Mouse (Mus musculus) adrenal gland, adult 18-20 months (tissue): Measurements from ENCODE around the gene Gm26620. TPM values are rescaled to one million over a fixed set of nuclear protein-coding genes. Genes with fewer than 3 reads are reported as not detected.

Experiments used
- DNase-seq, 2 experiments: peaks; one replicate each; pipeline ENCODE4 v3.0.0; 2021 to 2022; ENCODE audit warnings: low spot score in 2 of 2
- long read RNA-seq, 2 experiments: library from polyadenylated mRNA; stranded (forward); transcript quantifications; one replicate each; pipeline ENCODE4 v2.0.0; 2021
- total RNA-seq, 2 experiments: library from RNA; stranded (reverse); gene quantifications; 1 replicate in 1 of 2; 2 replicates in 1 of 2; pipeline ENCODE4 v1.2.3; 2021

The Gm26620 gene
- total RNA-seq = under 1 TPM; 0.51 to 0.53 TPM
- long read RNA-seq, experiment 1 = 0 reads
- long read RNA-seq, experiment 2, partial matches to known transcripts = 0 of 1 reads
- long read RNA-seq, experiment 2, other reads (novel, unspliced or antisense) = 0 of 1 reads

- DNase-seq = peak; percentile 77 to 78
Observed at GRCm38 (mm10) chr1:170884978-170885561, at the start of gene Gm26620, which contains the start of gene Dusp12. Gene Gm26620, plus strand, starts transcription at chr1:170885065. Gene Dusp12, minus strand, starts transcription at chr1:170885540.

GRCm38 (mm10) chr1:170839685-170840084 is 45.2 kb upstream of the Gm26620 start:
- no peak for DNase-seq

GRCm38 (mm10) chr1:170844380-170844779 is 40.5 kb upstream of the Gm26620 start:
- no peak for DNase-seq

- no peak for DNase-seq
Observed at GRCm38 (mm10) chr1:170845448-170846307, 39.2 kb upstream of the Gm26620 start.

GRCm38 (mm10) chr1:170850007-170850406 is 34.9 kb upstream of the Gm26620 start:
- no peak for DNase-seq

DNA sequence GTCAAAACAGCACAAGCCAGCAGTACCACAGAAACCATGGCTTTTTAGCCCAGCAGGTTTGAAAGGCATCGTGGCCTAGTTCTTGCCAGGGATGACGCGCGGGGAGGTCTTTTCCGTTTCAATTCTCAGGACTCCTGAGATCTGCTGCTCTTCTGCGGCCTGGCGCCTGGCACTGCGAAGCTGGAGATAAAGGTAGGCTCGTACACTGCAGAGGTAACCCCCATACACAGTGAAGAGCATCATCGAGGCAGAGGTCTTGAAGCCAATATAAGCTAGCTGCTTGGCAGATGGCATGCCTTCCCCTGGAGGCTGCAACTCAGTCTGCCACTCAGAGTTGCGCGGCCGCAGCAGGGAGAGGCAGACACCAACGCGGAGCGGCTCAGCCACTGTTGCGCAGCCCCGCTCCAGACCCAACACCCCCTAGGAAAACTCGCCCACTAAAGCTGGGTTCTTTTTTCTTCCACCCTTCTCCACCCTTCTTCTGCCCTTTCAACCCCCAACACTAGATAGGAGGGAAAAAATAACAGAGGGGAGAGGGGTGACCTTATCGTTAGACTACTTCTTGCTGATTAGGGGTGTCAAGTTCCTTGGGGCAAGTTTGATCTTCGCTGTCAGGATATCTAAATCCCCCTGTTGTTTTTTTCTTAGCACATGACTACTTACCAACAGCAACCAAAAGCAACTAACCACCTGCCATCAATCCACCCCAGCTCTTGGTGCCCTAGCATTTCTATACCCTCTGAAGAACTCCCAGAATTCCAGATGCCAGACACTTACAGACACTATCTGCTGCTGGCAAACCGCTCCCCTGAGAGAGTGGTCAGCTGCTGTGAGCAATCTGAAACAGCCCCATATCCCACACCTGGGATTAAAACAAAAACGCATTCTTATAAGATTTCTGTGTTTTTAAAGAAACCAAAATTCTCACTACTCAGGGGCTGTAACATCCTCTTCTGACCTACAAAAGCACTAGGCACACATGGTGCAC is 33.9 kb upstream of the Gm26620 start:
- DNase-seq = no peak

- no peak for DNase-seq
Observed at GRCm38 (mm10) chr1:170853604-170854003, 31.3 kb upstream of the Gm26620 start.

- no peak for DNase-seq
Observed at GRCm38 (mm10) chr1:170855056-170855760, 29.7 kb upstream of the Gm26620 start.

DNA sequence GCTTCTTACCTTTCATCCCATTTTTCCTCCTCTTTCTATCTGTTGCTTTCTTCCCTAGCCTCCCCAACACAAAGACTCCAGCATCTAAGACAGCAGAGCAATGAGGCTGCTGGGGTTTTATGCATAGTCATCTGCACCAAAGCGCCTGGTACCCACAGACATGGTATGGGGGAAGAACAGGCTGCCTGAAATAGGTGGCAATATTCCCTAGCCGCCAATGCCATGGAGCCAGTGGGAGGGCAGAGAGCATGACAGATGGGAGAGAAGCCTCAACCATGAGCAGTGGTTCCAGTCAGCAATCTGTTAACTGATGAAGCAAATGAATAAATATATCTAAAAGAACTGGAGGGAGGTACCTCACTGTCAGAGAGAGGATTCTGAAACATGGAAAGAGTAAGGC is 27.5 kb upstream of the Gm26620 start:
- DNase-seq = no peak

DNA sequence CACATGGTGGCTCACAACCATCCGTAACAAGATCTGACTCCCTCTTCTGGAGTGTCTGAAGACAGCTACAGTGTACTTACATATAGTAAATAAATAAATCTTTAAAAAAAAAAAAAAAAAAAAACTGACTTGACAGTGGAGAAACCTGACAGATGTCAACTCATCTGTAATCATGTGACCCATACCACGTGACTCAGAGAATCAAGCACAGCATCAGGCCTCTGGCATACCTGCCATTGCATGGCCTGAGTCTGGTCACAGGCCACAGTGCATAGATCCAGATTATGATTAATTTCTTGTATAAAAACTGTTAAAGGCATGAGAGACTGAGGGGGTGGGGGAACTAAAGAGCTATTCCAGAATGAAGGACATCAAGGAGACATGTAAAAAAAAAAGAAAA is 26.0 kb upstream of the Gm26620 start:
- no peak for DNase-seq

DNA sequence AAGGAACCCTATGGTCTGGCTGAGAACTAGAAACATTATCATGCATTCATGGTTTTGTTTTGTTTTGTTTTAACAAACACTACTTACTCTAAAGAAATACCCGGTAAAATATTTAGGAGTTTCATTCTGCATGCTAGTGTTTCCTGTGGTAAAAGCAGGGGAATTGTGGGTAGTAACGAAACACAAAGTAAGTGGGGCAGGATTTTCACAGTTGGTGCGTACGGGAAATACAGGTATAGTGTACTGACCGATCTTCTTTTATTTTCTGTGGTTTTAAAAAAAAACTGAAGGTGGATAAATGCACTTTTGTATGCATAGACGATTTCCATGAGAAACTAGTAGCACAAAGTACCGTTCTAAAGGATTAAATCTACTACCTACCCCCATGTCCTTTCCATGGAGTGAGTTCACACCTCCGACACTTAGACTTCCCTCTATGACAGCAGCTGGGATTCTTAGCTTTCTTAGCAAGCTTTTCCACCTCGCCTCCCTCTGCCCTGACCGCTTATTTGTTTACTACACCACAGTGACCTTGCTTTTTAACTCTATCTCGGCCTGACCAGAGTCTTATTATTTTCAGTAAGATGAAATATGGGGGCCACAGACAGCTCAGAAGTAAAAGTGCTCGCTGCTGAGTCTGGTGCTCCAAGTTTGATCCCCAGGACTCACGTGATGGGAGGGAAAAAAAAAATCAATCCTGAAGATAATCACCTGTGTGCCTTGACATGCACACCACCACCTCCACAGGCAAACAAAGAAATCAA is 23.0 kb upstream of the Gm26620 start:
- DNase-seq = no peak

DNA sequence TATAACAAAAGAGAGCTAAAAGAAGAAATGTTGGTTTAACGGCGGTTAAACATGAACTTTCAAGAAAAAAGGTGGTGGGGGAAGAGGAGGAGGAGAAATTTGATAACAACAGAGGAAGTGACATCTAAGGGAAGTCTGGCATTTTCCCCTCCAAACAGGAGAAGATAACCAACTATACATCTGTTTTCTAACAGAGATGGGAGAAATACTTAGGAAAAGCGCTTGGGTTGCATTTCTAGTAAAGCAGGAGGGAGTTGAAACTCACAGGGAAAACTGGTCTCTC is 22.5 kb upstream of the Gm26620 start:
- DNase-seq = no peak

- no peak for DNase-seq
Observed at GRCm38 (mm10) chr1:170863033-170863432, 21.8 kb upstream of the Gm26620 start.

GRCm38 (mm10) chr1:170864234-170864633 is 20.6 kb upstream of the Gm26620 start:
- no peak for DNase-seq

- no peak for DNase-seq
Observed at GRCm38 (mm10) chr1:170864754-170865153, 20.1 kb upstream of the Gm26620 start.

DNA sequence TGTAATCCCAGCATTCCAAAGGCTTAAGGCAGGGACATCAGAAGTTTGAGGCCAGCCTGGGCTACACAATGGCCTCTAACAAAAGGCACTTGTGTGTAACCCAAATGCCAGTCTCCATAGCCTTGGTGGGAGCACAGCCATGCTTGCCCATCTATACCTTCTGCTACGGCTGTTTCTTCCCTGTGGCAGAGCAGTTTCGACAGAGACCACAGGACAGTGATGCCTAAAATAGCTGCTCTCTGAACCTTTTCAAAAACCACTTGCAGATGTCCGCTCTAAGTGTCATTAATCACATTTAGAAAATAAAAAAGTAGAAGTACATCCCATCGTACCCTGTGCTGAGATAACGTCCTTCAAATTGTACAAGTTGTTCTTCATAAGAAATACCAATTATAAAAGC is 19.5 kb upstream of the Gm26620 start:
- DNase-seq = no peak

DNA sequence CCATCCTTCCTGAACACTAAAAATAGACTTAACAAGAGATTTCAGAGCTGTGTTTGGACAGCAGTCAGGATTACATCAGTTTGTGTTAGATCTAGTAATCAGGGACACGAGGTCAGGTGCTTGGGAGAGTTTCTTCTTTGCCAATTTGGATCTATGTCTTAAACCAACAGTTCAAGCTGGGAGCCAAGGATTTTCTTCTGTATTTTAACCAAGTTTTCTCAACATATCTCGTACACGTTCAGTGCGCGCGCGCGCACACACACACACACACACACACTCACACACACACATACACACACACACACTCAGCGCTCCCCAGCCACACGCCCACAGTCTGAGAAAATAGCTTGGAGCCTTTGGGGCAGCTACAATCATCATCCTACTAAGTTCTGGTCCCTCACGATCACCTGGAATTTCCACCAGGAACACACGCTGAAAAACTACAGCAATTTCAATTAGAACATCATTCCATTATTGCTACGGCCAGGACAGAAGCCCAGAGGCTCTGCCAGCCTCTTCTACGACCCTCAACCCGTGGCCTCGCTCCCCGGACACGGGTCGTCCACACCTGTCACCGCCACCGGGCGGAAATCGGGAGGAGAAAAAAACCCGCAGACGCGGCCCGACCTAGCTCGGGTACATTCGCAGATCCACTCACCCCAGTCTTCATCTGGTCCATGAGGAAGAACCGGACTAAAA is 17.7 kb upstream of the Gm26620 start:
- DNase-seq = peak in 1 of 2 experiments; percentile 15

DNA sequence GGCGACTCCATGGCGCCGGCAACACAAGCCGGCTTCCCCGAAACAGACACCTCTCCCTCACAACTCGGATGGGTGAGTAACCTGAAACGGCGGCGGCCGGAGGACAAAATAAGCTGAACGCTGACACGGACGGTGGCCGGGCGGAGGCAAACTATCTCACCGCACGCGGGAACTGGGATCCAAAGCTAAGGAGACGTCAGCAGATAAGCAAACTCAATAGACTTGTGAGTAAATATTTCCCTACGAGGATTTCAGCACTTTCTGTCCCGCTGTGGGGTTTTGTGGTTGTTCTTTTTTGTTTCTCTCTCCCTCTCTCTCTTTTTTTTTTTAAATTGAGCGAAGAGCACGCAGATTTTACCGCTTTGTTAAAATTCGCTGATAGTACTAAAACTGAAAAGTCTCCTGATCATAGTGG is 17.2 kb upstream of the Gm26620 start, which contains the start of gene Atf6:
Gene Atf6 (minus strand): TSS at position 81 of the 415 bp plus-strand sequence.
- peak; percentile 95 to 98 for DNase-seq
